Mouse (Mus musculus) large intestine, adult 2 months (tissue): ENCODE measurements at regions not wholly inside any gene's neighbourhood (a gene's known extent, or its start where the extent isn't known, plus 50 kb on each side); places are given as distances from the start of the nearest gene placed in this dataset.

ENCODE experiments used
- DNase-seq: peaks from one replicate; pipeline ENCODE4 v3.0.0-alpha.2; 2012; ENCODE audit warnings: low read depth, low spot score
- WGBS: fragments of 180-500 bp; shearing (Covaris S2); methylation state at CpG from one replicate; pipeline ENCODE4 v1.1.7; 2018; 5-methylcytosine and 5-hydroxymethylcytosine counted together

DNA sequence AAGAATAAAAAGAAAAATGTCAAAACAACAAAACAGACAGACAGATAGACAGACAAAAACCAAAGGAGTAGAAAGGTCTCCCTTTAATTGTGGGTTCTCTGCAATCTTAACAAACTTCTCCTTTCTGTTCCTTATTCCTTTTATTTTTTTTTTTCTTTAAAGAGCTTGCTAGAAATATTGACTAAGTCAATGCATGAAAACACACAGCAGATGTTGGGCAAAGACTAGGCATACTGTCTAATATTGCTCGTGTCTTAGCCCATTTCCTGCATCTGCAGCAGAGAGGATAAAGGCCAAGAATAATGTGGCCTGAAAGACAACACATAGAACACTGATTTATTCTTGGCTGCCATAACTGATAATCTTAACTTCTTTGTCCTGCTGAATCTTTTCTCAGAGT lies 295.6 kb downstream of the Kctd12 start:
- no peak for DNase-seq
- 48% methylated on average over 1 of the region's 1 CpGs for WGBS

GRCm38 (mm10) chr14:102676582-102676981 lies 305.9 kb downstream of the Kctd12 start:
- no peak for DNase-seq
- WGBS, result 72% methylated on average over 5 of the region's 5 CpGs

DNA sequence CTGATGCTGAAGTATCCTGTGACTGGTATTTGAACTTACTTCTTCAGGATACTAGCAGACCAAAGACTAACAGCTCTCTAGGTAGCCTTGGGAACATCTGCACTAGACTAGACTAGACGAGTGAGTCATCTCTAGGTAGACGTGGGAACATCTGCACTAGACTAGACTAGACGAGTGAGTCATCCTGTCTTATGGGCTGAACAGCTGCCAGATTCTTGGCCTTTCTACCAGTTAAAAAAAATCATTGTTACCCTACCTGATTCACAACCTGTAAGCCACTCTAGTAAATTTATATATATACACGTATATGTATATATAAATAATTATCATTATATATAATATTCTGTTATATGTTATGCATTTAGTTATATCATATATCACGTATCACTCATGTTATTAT lies 307.8 kb downstream of the Kctd12 start:
- 53% methylated on average over 5 of the region's 5 CpGs for WGBS
- DNase-seq, result no peak

DNA sequence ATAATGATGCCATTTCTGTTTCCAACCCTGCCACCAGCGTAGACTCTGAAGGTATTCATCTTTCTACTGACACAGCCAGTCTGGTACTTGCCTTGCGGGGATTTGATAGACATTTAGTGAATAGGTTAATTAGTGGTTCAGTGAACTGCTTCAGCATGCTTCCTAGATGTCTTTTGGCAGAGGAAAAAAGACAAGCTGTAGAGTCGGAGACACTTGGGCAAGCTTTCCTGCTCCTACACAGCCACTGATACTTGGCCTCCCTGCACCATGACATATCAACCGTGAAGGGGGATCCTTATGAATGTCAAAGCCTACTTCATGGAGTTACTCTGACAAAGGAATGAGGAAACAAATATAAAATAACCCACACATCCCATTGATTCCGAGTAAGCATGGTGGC lies 308.7 kb downstream of the Kctd12 start:
- WGBS, result 94% methylated on average over 5 of the region's 5 CpGs
- DNase-seq, result no peak

- DNase-seq, result no peak
- WGBS, result 64% methylated on average over 2 of the region's 2 CpGs
Observed at GRCm38 (mm10) chr14:102663240-102663639, 319.2 kb downstream of the Kctd12 start.

- WGBS, result 83% methylated on average over 11 of the region's 11 CpGs
- DNase-seq, result no peak
Observed at GRCm38 (mm10) chr14:102660351-102660750, 322.1 kb downstream of the Kctd12 start.

- WGBS, result 49% methylated on average over 1 of the region's 1 CpGs
- no peak for DNase-seq
Observed at GRCm38 (mm10) chr14:102656235-102656634, 326.2 kb downstream of the Kctd12 start.

DNA sequence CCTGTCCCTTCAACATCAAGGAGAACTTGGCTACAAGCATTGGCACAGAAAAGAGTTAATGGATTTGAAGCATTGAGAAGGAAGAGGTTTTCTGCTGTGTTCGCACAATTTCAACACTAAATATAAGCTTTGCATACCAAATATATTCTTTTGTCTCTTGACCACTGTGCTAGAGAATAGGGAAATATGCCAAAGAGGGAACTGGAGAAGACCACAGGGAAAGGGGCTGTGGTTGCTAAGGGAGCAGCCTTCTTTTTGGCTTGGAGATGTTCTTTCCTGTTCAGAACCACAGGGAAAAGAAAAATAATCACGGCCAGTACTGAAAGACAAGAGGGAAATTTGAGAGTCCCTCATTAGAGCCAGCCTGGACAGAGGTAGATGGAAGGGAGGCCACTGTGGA lies 352.8 kb downstream of the Kctd12 start:
- DNase-seq, result no peak
- WGBS, result 74% methylated on average over 2 of the region's 2 CpGs

GRCm38 (mm10) chr14:102621546-102621945 lies 360.9 kb downstream of the Kctd12 start:
- no peak for DNase-seq

DNA sequence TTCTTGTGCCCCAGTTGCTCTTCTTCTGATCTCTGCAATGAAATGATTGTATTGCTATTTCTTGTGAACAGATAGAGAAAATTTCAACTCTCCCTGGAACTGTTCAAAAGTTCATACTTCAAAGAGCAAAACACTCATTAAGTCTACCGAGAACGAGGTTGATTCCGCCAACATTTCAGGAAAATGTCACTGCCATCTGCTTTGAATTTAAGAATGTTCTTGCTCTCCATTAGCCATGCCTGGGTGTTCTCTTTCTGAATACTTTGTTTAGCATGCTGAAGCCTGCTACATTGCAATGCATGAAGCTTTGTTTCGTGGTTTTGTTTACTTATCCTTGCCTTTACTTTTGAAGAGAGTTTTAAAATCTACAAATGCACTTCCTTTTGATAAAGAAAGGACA lies 363.4 kb downstream of the Kctd12 start:
- no peak for DNase-seq
- 76% methylated on average over 4 of the region's 4 CpGs for WGBS

DNA sequence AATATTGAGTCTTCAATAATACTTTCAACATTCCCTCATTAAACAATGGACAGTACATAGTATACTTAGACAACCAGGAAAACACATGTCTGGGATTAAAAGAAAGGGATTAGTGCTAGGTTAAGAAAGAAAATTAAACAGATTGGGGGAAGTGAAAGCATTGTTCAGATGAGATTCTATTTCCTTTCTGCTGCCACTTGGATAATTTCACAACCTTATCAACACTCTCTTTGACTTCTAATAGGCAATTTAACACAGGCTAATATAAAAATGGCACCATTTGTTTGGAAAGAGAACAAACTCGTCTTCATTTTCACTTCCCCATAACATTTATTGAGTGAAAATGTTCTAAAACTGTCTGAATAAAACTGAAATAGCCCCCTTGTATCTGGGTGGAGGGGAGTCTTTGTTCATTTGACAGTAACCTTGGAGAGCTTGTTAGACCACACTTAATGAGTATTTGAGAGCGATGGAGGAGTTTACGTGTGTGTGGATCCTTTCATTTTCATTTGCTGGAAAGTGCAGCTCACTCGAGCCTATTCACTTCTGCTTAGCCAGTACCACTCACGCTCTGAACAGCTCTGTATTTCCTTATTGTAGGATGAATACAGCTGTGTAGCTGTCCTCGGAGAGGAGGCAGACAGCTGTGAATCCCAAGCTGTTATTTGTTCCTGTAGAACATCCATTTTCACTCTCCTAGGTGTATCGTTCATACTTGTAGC lies 366.7 kb downstream of the Kctd12 start:
- WGBS, result 53% methylated on average over 7 of the region's 7 CpGs
- DNase-seq, result no peak

DNA sequence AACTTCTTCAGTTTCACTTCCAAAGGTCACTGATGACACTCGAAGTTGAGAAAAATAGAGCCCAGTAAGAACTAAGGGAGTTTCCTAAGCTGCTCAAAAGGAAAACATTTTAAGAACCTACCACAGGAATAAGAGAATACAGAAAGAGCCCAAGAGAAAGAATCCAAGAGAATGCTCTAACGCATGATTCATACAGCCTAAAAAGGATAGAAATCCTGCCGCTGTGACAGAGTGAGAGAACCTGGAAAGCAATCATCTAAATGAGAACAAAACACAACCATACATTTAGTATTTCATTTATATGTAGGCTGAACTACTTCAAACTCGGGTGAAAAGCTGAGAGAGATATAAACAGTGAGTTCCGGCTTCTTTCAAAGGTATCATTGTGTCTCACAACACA lies 376.4 kb downstream of the Kctd12 start:
- WGBS, result 64% methylated on average over 5 of the region's 5 CpGs

GRCm38 (mm10) chr14:102594850-102595249 lies 387.6 kb downstream of the Kctd12 start:
- WGBS, result 67% methylated on average over 3 of the region's 3 CpGs
- DNase-seq, result no peak

More for the DNA sequence above, 376.4 kb downstream of the Kctd12 start:
- no peak for DNase-seq

GRCm38 (mm10) chr14:102553781-102554180 lies 428.7 kb downstream of the Kctd12 start:
- 21% methylated on average over 2 of the region's 2 CpGs for WGBS
- DNase-seq, result no peak

DNA sequence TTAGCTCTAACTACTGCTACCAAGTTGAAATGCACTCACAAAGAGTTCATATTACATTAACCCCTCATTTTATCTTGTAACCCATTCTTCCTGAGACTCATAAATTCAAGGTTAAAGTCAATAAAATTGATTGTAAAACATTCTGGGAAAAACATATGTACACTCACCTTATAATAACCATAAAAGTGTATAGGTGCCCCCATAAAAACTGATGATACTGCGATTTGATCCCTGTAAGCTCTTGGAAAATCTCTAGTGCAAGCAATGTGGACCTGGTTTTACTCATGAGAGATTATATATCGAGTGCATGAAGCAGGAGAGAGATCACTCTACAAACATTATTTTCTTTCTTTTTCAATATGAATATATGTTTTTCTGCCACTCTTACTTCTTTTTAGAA lies 429.8 kb downstream of the Kctd12 start:
- WGBS, result 25% methylated on average over 2 of the region's 2 CpGs

DNA sequence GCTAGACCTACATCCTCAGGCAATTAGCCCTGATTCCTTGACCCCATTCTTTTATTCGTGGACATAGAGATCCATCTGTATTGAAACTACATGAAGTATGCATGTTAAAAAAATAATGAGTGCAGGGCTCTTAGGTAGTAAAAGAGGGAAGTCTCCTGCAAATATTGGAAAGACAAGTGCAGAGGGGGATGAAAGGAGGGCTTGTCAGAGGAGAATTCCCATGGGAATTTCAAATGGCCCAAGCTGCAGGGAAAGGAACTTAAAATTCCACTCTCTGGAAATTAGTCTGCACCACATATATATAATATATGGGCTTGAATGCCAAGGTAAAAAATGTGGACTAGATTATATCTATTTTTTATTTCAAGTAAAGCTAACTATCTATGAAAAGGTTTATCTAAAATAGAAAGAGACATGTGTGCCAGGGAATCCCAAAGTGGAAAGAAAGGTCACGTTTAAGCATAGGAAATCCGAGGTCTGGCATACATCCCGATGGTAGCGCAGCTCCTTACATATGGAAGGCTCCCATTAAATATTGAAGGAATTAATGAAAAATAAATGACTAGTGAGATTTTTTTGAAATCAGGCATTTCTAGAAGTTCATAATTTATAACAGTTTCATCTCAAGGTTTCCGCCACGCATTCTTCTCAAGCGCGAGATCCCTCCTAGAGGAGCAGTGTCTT lies 457.4 kb downstream of the Kctd12 start:
- 92% methylated on average over 9 of the region's 9 CpGs for WGBS
- DNase-seq, result no peak

More for the DNA sequence above, 429.8 kb downstream of the Kctd12 start:
- peak; percentile 10 for DNase-seq

GRCm38 (mm10) chr14:102516765-102517164 lies 465.7 kb downstream of the Kctd12 start:
- WGBS, result 35% methylated on average over 2 of the region's 2 CpGs

GRCm38 (mm10) chr14:102514527-102514926 lies 467.9 kb downstream of the Kctd12 start:
- no peak for DNase-seq
- WGBS, result 42% methylated on average over 2 of the region's 2 CpGs

More at GRCm38 (mm10) chr14:102516765-102517164, 465.7 kb downstream of the Kctd12 start:
- no peak for DNase-seq

GRCm38 (mm10) chr14:102512651-102513050 lies 469.8 kb downstream of the Kctd12 start:
- WGBS, result 28% methylated on average over 3 of the region's 3 CpGs
- no peak for DNase-seq

DNA sequence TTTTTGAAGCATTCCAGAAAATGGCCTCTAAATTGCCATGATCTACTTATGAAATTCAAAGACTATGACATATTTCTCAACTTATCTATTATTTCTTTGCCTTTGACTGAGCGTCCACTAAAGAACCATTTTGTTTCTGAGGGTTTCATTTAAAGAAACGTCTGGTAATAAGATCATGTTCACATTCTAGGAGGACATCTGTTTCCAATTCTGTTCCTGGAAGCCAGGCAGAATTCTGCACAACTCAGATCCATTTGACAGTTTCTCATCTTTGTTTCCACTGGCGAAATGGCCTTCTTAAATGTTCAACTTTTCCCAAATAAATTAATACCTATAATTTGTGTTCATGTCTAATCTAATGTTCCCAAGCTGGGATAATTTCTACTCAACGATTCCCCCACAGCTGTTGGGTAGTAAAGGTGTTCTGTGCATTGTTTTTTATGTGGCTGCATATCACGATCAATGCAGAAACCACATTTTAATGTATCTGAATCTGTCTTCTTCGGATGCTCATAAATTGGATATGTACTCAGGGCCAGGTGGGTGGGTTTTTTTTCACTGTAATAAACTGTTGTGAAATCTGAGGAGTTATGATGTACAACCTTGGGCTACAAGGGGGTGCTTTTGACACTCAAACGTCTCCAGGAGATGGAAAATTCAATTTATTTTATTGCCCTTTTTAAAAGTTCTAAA lies 470.6 kb downstream of the Kctd12 start:
- no peak for DNase-seq
- 65% methylated on average over 7 of the region's 7 CpGs for WGBS

GRCm38 (mm10) chr14:102510387-102510786 lies 472.1 kb downstream of the Kctd12 start:
- WGBS, result 38% methylated on average over 4 of the region's 4 CpGs
- DNase-seq, result peak; percentile 22
